Mouse (Mus musculus): ENCODE results near the gene Mcrs1. TPM values are rescaled to one million over a fixed set of nuclear protein-coding genes. Genes with fewer than 3 reads are reported as not detected.
"Not testable (repeated sequence)": the region's sequence is repeated elsewhere in the genome, so short reads cannot be mapped to it uniquely, and the experiment has no call there.

The Mcrs1 gene
- polyA plus RNA-seq, 1 experiment from 2014 or later: 27.2 TPM

DNA sequence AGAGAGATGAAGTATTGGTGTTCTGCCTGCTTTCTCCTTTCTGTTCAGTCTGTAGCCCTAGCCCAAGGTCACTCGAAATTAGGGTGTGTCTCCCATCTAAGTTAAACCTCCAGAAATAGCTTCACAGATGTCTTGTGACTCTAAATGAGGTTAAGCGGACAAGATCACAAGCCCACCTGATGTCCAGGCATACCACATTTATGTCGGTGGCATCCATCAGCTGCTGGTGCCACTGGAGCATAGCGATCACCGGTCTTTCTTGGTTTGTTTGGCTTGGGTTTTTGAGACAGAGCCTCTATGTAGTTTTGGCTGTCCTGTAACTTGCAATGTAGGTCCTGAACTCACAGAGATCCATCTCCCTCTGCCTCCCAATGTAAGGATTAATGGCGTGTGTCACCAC is 2.0 kb upstream of the Mcrs1 start:
- Histone ChIP-seq H3K9me3 (ENCODE audit: low read length) (no peaks in the 10 kb centered on the region), H3K4me2 (ENCODE audit: low read depth, low read length) (peak overlapping the region; percentile 15; the same call in 1 of the 2 replicates), H3K36me3 (replicated peaks; ENCODE audit: insufficient read depth, low read length) (no peaks in the 10 kb centered on the region; the same call in 1 of the 2 replicates), H3K9ac (replicated peaks) (no peak overlapping the region), H3K27ac (ENCODE audit: low read depth) (peak overlapping the region; percentile 49), H3K27me3 (ENCODE audit: insufficient read depth, low read length) (no peaks in the 10 kb centered on the region), H3K4me1 (ENCODE audit: insufficient read depth) (peaks cover 25% of the 10 kb centered on the region), H3K4me3 (ENCODE audit: low read depth, low read length) (no peak overlapping the region)
- ATAC-seq (no peak), DNase-seq (no peak)
- no peak for TF ChIP-seq CTCF (IDR thresholded peaks at IDR 0.05; ENCODE audit: low read depth)
- no peak for TF ChIP-seq EP300 (IDR thresholded peaks at IDR 0.05; ENCODE audit: low read depth)
- 84% methylated on average over 6 of the region's 6 CpGs for WGBS (ENCODE audit: insufficient replicate concordance)

GRCm38 (mm10) chr15:99253175-99253479 is 1.4 kb upstream of the Mcrs1 start:
- ATAC-seq; H3K9ac ChIP-seq (replicated peaks); H3K36me3 ChIP-seq (replicated peaks; ENCODE audit: insufficient read depth, low read length); H3K9me3 ChIP-seq (ENCODE audit: low read length); DNase-seq; H3K27me3 ChIP-seq (ENCODE audit: insufficient read depth, low read length): not testable (repeated sequence)
- H3K4me3 ChIP-seq (ENCODE audit: low read depth, low read length): peak overlapping the region; percentile 73; the same call in 1 of the 2 replicates
- H3K4me2 ChIP-seq (ENCODE audit: low read depth, low read length): peak overlapping the region; percentile 95
- H3K27ac ChIP-seq (ENCODE audit: low read depth): peak overlapping the region; percentile 96; the same call in 1 of the 2 replicates
- 39% methylated on average over 2 of the region's 2 CpGs for WGBS (ENCODE audit: insufficient replicate concordance)
- H3K4me1 ChIP-seq (ENCODE audit: insufficient read depth): peaks cover 25% of the 10 kb centered on the region

DNA sequence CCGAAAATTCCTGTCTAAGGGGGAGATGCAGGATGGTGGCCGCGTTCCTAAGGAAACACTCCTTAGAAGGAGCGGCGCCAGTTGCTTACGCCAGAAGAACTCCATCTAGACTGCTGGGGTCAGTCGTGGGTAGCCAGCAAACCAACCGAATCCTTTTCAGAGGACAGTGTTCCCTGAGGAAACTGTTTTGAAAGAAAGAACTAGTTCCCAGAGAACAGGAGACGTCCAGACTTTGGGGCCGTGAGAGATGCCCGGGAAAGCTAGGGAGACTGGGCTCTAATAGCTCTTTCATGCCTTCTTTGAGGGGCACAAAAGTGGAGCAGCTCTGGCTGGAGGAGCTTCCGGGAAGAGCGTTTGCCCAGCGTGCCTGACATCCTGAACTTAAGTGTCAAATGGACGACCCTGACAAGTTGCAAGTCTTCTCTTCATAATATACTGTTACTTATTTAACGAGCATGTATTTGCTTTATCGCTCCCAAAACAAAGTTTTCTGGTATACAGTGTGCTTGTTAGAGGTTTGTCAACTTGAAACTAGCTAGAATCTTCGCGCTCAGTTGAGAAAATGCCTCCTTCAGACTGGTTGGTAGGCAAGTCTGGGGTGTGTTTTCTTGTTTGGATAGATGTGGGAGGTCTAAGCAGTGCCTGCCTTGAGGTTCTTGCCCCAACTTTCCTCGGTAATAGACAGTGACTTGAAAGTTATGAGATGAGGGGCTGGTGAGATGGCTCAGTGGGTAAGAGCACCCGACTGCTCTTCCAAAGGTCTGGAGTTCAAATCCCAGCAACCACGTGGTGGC is 817 bp upstream of the Mcrs1 start:
- WGBS (ENCODE audit: insufficient replicate concordance): 4% methylated on average over 22 of the region's 22 CpGs

DNA sequence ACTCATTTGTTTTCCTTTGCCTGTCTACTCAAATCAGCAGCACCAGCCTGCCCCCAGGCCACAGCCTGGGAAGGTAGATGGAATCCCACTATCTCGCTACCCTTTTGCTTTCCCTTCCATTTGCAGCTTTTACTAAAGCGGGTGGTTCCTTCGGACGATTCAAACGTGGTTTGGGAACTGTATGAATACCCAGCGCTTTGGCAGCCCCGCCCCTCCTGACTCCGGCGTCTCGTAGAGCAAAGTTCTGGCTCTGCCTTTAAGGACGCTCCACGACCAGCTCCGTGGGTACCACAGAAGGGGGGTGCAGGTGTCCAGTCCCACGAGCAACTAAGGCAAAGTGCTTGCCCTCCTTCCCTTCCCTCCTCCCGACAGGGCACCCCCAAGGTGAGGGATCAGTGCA is 650 bp downstream of the Mcrs1 start:
- peak; percentile 1; the same call in 1 of the 2 replicates for ATAC-seq
- Histone ChIP-seq H3K4me3 (ENCODE audit: low read depth, low read length) (peak overlapping the region; percentile 73), H3K9ac (replicated peaks) (peak overlapping the region; percentile 73), H3K36me3 (replicated peaks; ENCODE audit: insufficient read depth, low read length) (peaks cover 15% of the 10 kb centered on the region), H3K4me1 (ENCODE audit: insufficient read depth) (peaks cover 25% of the 10 kb centered on the region), H3K4me2 (ENCODE audit: low read depth, low read length) (peak overlapping the region; percentile 95)
- H3K27ac ChIP-seq (ENCODE audit: low read depth); H3K27me3 ChIP-seq (ENCODE audit: insufficient read depth, low read length); H3K9me3 ChIP-seq (ENCODE audit: low read length); DNase-seq: not testable (repeated sequence)
- WGBS (ENCODE audit: insufficient replicate concordance): under 1% methylated on average over 14 of the region's 15 CpGs

More for the DNA sequence above, 817 bp upstream of the Mcrs1 start:
- peaks cover 6% of the 10 kb centered on the region for H3K36me3 ChIP-seq (replicated peaks; ENCODE audit: insufficient read depth, low read length)
- peaks cover 25% of the 10 kb centered on the region for H3K4me1 ChIP-seq (ENCODE audit: insufficient read depth)
- TF ChIP-seq CTCF (IDR thresholded peaks at IDR 0.05; ENCODE audit: low read depth) (no peak), EP300 (IDR thresholded peaks at IDR 0.05; ENCODE audit: low read depth) (no peak)
- H3K27me3 ChIP-seq (ENCODE audit: insufficient read depth, low read length): no peaks in the 10 kb centered on the region
- peak overlapping the region; percentile 95 for H3K4me2 ChIP-seq (ENCODE audit: low read depth, low read length)
- H3K9ac ChIP-seq (replicated peaks): peak overlapping the region; percentile 73
- ATAC-seq (peak; percentile 10; the same call in 1 of the 2 replicates), DNase-seq (no peak)
- H3K4me3 ChIP-seq (ENCODE audit: low read depth, low read length): peak overlapping the region; percentile 73
- peak overlapping the region; percentile 96 for H3K27ac ChIP-seq (ENCODE audit: low read depth)
- H3K9me3 ChIP-seq (ENCODE audit: low read length): no peaks in the 10 kb centered on the region

DNA sequence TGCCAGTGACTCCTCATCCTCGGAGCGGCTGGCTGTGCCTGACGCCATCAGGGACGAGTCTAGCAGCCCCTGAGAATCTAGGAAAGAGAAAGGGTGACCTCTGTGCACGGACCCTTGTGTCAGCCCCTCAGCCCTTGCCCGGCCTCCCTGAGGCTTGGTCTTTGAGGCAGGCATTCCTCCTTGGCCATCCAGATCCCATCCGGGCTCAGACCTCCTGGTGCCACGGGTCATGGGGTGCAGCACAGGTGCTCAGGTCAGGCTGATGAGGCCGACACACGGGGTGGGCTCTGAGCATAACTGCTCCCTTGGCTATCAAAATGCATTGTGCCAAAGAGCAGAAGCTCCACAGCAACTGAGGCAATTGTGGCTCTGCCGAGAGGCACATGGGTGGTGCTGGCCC is 1.8 kb downstream of the Mcrs1 start:
- Histone ChIP-seq H3K4me1 (ENCODE audit: insufficient read depth) (peaks cover 25% of the 10 kb centered on the region), H3K4me2 (ENCODE audit: low read depth, low read length) (no peak overlapping the region), H3K4me3 (ENCODE audit: low read depth, low read length) (no peak overlapping the region), H3K27me3 (ENCODE audit: insufficient read depth, low read length) (no peaks in the 10 kb centered on the region), H3K9ac (replicated peaks) (no peak overlapping the region), H3K36me3 (replicated peaks; ENCODE audit: insufficient read depth, low read length) (peaks cover 23% of the 10 kb centered on the region), H3K27ac (ENCODE audit: low read depth) (no peak overlapping the region), H3K9me3 (ENCODE audit: low read length) (no peaks in the 10 kb centered on the region)
- WGBS (ENCODE audit: insufficient replicate concordance): 86% methylated on average over 7 of the region's 11 CpGs
- ATAC-seq (no peak), DNase-seq (no peak)
- TF ChIP-seq CTCF (IDR thresholded peaks at IDR 0.05; ENCODE audit: low read depth) (no peak), EP300 (IDR thresholded peaks at IDR 0.05; ENCODE audit: low read depth) (no peak)

- DNase-seq (no peak), ATAC-seq (no peak)
- Histone ChIP-seq H3K4me2 (ENCODE audit: low read depth, low read length) (no peak overlapping the region), H3K27ac (ENCODE audit: low read depth) (no peak overlapping the region), H3K4me1 (ENCODE audit: insufficient read depth) (peaks cover 20% of the 10 kb centered on the region), H3K36me3 (replicated peaks; ENCODE audit: insufficient read depth, low read length) (peaks cover 25% of the 10 kb centered on the region), H3K4me3 (ENCODE audit: low read depth, low read length) (no peak overlapping the region), H3K9me3 (ENCODE audit: low read length) (no peaks in the 10 kb centered on the region), H3K27me3 (ENCODE audit: insufficient read depth, low read length) (no peaks in the 10 kb centered on the region), H3K9ac (replicated peaks) (no peak overlapping the region)
- TF ChIP-seq CTCF (IDR thresholded peaks at IDR 0.05; ENCODE audit: low read depth): no peak
- no peak for TF ChIP-seq EP300 (IDR thresholded peaks at IDR 0.05; ENCODE audit: low read depth)
- WGBS (ENCODE audit: insufficient replicate concordance): 92% methylated on average over 9 of the region's 9 CpGs
These were observed 2.8 kb downstream of the Mcrs1 start for GRCm38 (mm10) chr15:99248972-99249371.

GRCm38 (mm10) chr15:99246736-99247135 is 5.0 kb downstream of the Mcrs1 start:
- 88% methylated on average over 6 of the region's 6 CpGs for WGBS (ENCODE audit: insufficient replicate concordance)
- not testable (repeated sequence) for H3K27me3 ChIP-seq (ENCODE audit: insufficient read depth, low read length); H3K4me2 ChIP-seq (ENCODE audit: low read depth, low read length); ATAC-seq; H3K4me1 ChIP-seq (ENCODE audit: insufficient read depth); H3K9ac ChIP-seq (replicated peaks); H3K9me3 ChIP-seq (ENCODE audit: low read length); DNase-seq; H3K27ac ChIP-seq (ENCODE audit: low read depth); H3K4me3 ChIP-seq (ENCODE audit: low read depth, low read length)
- H3K36me3 ChIP-seq (replicated peaks; ENCODE audit: insufficient read depth, low read length): peaks cover 36% of the 10 kb centered on the region

Data from liver, postnatal 0 days (tissue).